In the genomic region with DNA sequence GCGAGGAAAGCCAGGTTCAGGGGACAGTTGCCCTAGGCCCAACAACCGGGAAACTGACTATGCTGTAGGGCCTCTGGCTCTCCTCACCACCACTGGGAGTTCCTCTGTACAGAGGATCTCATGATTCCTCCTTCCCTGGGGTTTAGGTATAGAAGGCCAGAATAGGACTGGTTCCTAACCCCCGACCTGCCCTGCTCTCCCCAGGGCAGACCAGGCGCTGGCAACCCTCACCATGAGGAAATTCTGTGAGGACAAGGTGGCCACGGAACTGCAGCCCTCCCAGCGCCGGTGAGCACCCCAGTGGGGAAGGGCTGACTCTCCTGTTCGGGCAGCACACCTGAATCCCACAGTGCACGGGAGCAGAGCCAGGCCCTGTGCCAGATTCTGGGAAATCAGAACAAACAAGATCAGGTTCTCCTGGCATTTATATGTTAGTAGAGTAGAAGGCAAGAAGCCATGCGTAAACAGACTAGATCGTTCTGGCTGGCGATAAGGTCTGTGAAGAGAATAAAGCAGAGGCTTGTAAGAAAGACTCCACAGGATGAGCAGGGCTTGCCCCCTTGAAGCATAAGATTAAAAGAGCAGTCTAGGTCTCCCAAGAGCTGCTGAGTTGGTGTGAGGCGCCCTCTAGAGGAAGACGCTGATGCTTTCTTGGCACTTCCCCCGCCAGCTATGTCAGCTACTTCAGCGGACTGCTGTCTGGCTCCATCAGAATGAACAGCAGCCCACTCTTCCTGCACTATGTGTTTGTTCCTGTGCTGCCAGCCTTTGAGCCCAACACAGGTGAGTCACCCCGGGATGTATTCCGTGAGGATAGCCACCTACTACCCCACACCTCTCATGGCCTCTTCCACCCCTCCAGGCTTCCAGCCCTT, we compare ENCODE assay signal across 1 mouse cellular context.
TF ChIP-seq lines count a peak whose summit lies in the region.

No protein-coding gene starts in this region.

TF ChIP-seq in MEL, 35 proteins besides CTCF, POLR2A, EP300 and RAD21:
- 0 out of 2 replicates have a peak, but pooled peaks have one; percentile 30 for TF ChIP-seq HCFC1 (IDR thresholded peaks at IDR 0.05; ENCODE audit: low read depth, low read length)
- no peak for TF ChIP-seq POLR2AphosphoS5 (IDR thresholded peaks at IDR 0.05; ENCODE audit: borderline replicate concordance, low read depth, low read length)
- TF ChIP-seq MAFK (IDR thresholded peaks at IDR 0.05; ENCODE audit: borderline replicate concordance, low read depth, low read length): no peak
- no peak for TF ChIP-seq USF1 (IDR thresholded peaks at IDR 0.05; ENCODE audit: low read depth, low read length)
- no peak for TF ChIP-seq CHD2 (IDR thresholded peaks at IDR 0.05; ENCODE audit: low read length)
- 0 out of 2 replicates have a peak, but pooled peaks have one; percentile 37 for TF ChIP-seq MYC (IDR thresholded peaks at IDR 0.05; ENCODE audit: low read depth, low read length)
- peak; percentile 23; the same call in 1 of the 2 replicates for TF ChIP-seq ZC3H11A (IDR thresholded peaks at IDR 0.05; ENCODE audit: low read depth, low read length)
- TF ChIP-seq ETS1 (IDR thresholded peaks at IDR 0.05; ENCODE audit: low read depth, low read length): no peak
- peak; percentile 64 for TF ChIP-seq SMC3 (IDR thresholded peaks at IDR 0.05; ENCODE audit: low read depth, low read length)
- no peak for TF ChIP-seq CHD1 (IDR thresholded peaks at IDR 0.05; ENCODE audit: low read depth, low read length)
- 0 out of 2 replicates have a peak, but pooled peaks have one; percentile 9 for TF ChIP-seq ELF1 (IDR thresholded peaks at IDR 0.05; ENCODE audit: low read depth, low read length)
- peak; percentile 51 for TF ChIP-seq SIN3A (IDR thresholded peaks at IDR 0.05; ENCODE audit: low read length)
- peak; percentile 28; the same call in 1 of the 2 replicates for TF ChIP-seq TCF12 (IDR thresholded peaks at IDR 0.05; ENCODE audit: low read depth, low read length)
- TF ChIP-seq MAZ (IDR thresholded peaks at IDR 0.05; ENCODE audit: low read depth, low read length): peak; percentile 81
- TF ChIP-seq NRF1 (IDR thresholded peaks at IDR 0.05; ENCODE audit: insufficient read depth, low read depth, low read length, poor library complexity, severe bottlenecking): no peak
- peak; percentile 45; the same call in 1 of the 2 replicates for TF ChIP-seq MXI1 (IDR thresholded peaks at IDR 0.05; ENCODE audit: low read depth, low read length)
